20 mouse cellular contexts compared by ENCODE assay signal in the genomic region with DNA sequence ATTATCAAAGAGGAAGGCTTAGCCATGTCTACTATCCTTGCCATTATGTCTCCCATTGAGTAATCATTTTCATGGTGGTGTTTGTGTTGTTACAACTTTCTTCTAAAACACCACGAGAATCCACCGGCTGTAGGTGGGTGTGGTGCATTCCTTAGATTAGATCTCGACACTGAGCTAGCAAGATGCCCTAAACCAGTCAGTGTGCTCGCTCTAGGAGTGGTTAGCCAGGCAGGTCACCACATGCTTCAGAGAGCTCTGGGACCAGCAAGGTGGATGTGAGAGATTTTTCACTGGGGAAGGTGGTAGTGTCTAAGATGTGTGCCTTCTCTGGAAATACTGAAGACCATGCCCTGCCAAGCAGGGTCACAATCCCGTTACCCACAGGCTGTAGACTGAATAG. TPM values are rescaled to one million over a fixed set of nuclear protein-coding genes. Genes with fewer than 3 reads are reported as not detected.
DNase-seq lines count a peak whose midpoint lies in the region; ATAC-seq and TF ChIP-seq lines count a peak whose summit lies in the region.
"Had no signal": no experiment of that assay in that cellular context is flagged by ENCODE, and none has a peak within 500 bp of the region (broad histone marks: within the 10 kb centered on the region; RNA-seq: fewer than 3 reads in every experiment).

No protein-coding gene starts in this region.

- H3K27ac ChIP-seq in liver, embryonic 11.5 days (ENCODE audit: low read depth, low read length): no peak overlapping the region
- peak overlapping the region; percentile 39; the same call in 1 of the 2 replicates for H3K27ac ChIP-seq in limb, embryonic 15.5 days
- no peak overlapping the region for H3K27ac ChIP-seq in stomach, embryonic 15.5 days
- H3K27ac ChIP-seq: forebrain, embryonic 13.5 days; heart, embryonic 15.5 days; left cerebral cortex, adult 2 months; limb, embryonic 13.5 days; lung, embryonic 15.5 days had no signal

- whole genome bisulfite sequencing in liver, embryonic 11.5 days: 26% methylated on average over 5 of the region's 5 CpGs
- WGBS in limb, embryonic 15.5 days: 35% methylated on average over 5 of the region's 5 CpGs
- 31% methylated on average over 5 of the region's 5 CpGs for WGBS in stomach, embryonic 15.5 days

- no peak overlapping the region for H3K9ac ChIP-seq in liver, embryonic 11.5 days (ENCODE audit: low read depth, low read length)
- no peak overlapping the region for H3K9ac ChIP-seq in limb, embryonic 15.5 days
- no peak overlapping the region for H3K9ac ChIP-seq in stomach, embryonic 15.5 days
- H3K9ac ChIP-seq: forebrain, embryonic 13.5 days; heart, embryonic 15.5 days; limb, embryonic 13.5 days; lung, embryonic 15.5 days had no signal

- H3K9me3 ChIP-seq in liver, embryonic 11.5 days (ENCODE audit: control insufficient read depth, low read length): no peaks in the 10 kb centered on the region
- H3K9me3 ChIP-seq in G1E (replicated peaks): no peaks in the 10 kb centered on the region
- H3K9me3 ChIP-seq in limb, embryonic 15.5 days: no peaks in the 10 kb centered on the region
- H3K9me3 ChIP-seq in stomach, embryonic 15.5 days: no peaks in the 10 kb centered on the region
- H3K9me3 ChIP-seq: forebrain, embryonic 13.5 days; heart, embryonic 15.5 days; limb, embryonic 13.5 days; lung, embryonic 15.5 days had no signal

- peak overlapping the region; percentile 30 for H3K4me2 ChIP-seq in liver, embryonic 11.5 days
- no peak overlapping the region for H3K4me2 ChIP-seq in limb, embryonic 15.5 days
- peak overlapping the region; percentile 3; the same call in 1 of the 2 replicates for H3K4me2 ChIP-seq in stomach, embryonic 15.5 days
- H3K4me2 ChIP-seq: forebrain, embryonic 13.5 days; heart, embryonic 15.5 days had no signal

- no peak for ATAC-seq in liver, embryonic 11.5 days (replicated peaks; ENCODE audit: low FRiP score)
- no peak for ATAC-seq in G1E (ENCODE audit: extremely low read depth, insufficient number of reproducible peaks, low FRiP score, poor library complexity, severe bottlenecking)
- no peak for ATAC-seq in limb, embryonic 15.5 days (ENCODE audit: insufficient number of reproducible peaks, low FRiP score, low TSS enrichment, low read depth)
- ATAC-seq in stomach, embryonic 15.5 days (ENCODE audit: insufficient read depth, low FRiP score, low read depth): no peak
- ATAC-seq: forebrain, embryonic 13.5 days had no signal

- no peaks in the 10 kb centered on the region for H3K36me3 ChIP-seq in liver, embryonic 11.5 days (ENCODE audit: control insufficient read depth, insufficient read depth, low read length)
- H3K36me3 ChIP-seq in G1E (replicated peaks): no peaks in the 10 kb centered on the region
- H3K36me3 ChIP-seq in limb, embryonic 15.5 days: no peaks in the 10 kb centered on the region
- no peaks in the 10 kb centered on the region for H3K36me3 ChIP-seq in stomach, embryonic 15.5 days
- H3K36me3 ChIP-seq: heart, embryonic 15.5 days; limb, embryonic 13.5 days; lung, embryonic 15.5 days had no signal

- TF ChIP-seq CTCF in G1E (IDR thresholded peaks at IDR 0.05; ENCODE audit: low read depth, low read length): no peak

- DNase-seq in liver, embryonic 11.5 days (ENCODE audit: low spot score): no peak
- DNase-seq in liver: no peak
- peak; percentile 16 for DNase-seq in G1E (ENCODE audit: low spot score)
- DNase-seq in cerebellum, postnatal 14 days: no peak
- no peak for DNase-seq in kidney, postnatal 4 days
- DNase-seq: cerebellum, adult 18-20 months; gastrocnemius, postnatal 10 days; heart, adult 18-20 months; kidney, adult 8-10 months; kidney, postnatal 14 days; midbrain, embryonic 14.5 days; thymus, postnatal 14 days had no signal

- peaks cover 5% of the 10 kb centered on the region; the same call in 1 of the 2 replicates for H3K4me1 ChIP-seq in liver, embryonic 11.5 days (replicated peaks; ENCODE audit: control insufficient read depth, insufficient read depth, low read length)
- H3K4me1 ChIP-seq in G1E (ENCODE audit: insufficient read depth, low read depth, low read length): peaks cover 48% of the 10 kb centered on the region
- peaks cover 6% of the 10 kb centered on the region for H3K4me1 ChIP-seq in limb, embryonic 15.5 days
- no peaks in the 10 kb centered on the region; the same call in 1 of the 2 replicates for H3K4me1 ChIP-seq in stomach, embryonic 15.5 days
- H3K4me1 ChIP-seq: limb, embryonic 13.5 days had no signal

- no peaks in the 10 kb centered on the region for H3K27me3 ChIP-seq in liver, embryonic 11.5 days (replicated peaks; ENCODE audit: control insufficient read depth, insufficient read depth, low read length)
- H3K27me3 ChIP-seq in G1E (ENCODE audit: insufficient read depth, low read length): peaks cover 5% of the 10 kb centered on the region; the same call in 1 of the 2 replicates
- H3K27me3 ChIP-seq in limb, embryonic 15.5 days: no peaks in the 10 kb centered on the region
- H3K27me3 ChIP-seq in stomach, embryonic 15.5 days (replicated peaks): no peaks in the 10 kb centered on the region
- H3K27me3 ChIP-seq: forebrain, embryonic 13.5 days; heart, embryonic 15.5 days; limb, embryonic 13.5 days; lung, embryonic 15.5 days had no signal

- H3K4me3 ChIP-seq in liver, embryonic 11.5 days (ENCODE audit: low read depth, low read length): no peak overlapping the region
- no peak overlapping the region for H3K4me3 ChIP-seq in G1E (ENCODE audit: low read depth, low read length)
- H3K4me3 ChIP-seq in limb, embryonic 15.5 days: no peak overlapping the region
- no peak overlapping the region for H3K4me3 ChIP-seq in stomach, embryonic 15.5 days (replicated peaks)
- H3K4me3 ChIP-seq: erythroblast, embryonic 14.5 days; forebrain, embryonic 13.5 days; heart, embryonic 15.5 days; left cerebral cortex, adult 2 months; limb, embryonic 13.5 days; lung, embryonic 15.5 days had no signal

RNA-seq across cellular contexts. Expression of a gene that starts 16.6 kb away (rescaled TPM):
- 14.3 and 14.7 TPM in 2 replicates for polyA plus RNA-seq in liver, embryonic 11.5 days (2014; fragmentation: Nextera tagmentation; extraction: Ambion mirVana)
- 9.3 and 12.4 TPM in 2 replicates for total RNA-seq in G1E (2014; fragmentation: Nextera tagmentation)
- 21.5 and 25.1 TPM in 2 replicates for total RNA-seq in G1E (2017)
- 3.7 and 4.6 TPM in 2 replicates for polyA plus RNA-seq in G1E (2012)
- polyA plus RNA-seq in limb, embryonic 15.5 days (2015; fragmentation: Nextera tagmentation; extraction: Ambion mirVana): 23.1 and 25.5 TPM in 2 replicates
- 26.6 and 27.8 TPM in 2 replicates for polyA plus RNA-seq in stomach, embryonic 15.5 days (2015; fragmentation: Nextera tagmentation; extraction: Ambion mirVana)

RNA-seq across cellular contexts. Expression of a gene that starts 16.6 kb away (rescaled TPM):
- polyA plus RNA-seq in liver, embryonic 11.5 days (2014; fragmentation: Nextera tagmentation; extraction: Ambion mirVana): 57.1 and 63.0 TPM in 2 replicates
- total RNA-seq in G1E (2014; fragmentation: Nextera tagmentation) (29.9 and 38.5 TPM in 2 replicates), G1E (2017) (35.6 and 38.9 TPM in 2 replicates)
- polyA plus RNA-seq in G1E (2012): 16.7 and 19.2 TPM in 2 replicates
- polyA plus RNA-seq in limb, embryonic 15.5 days (2015; fragmentation: Nextera tagmentation; extraction: Ambion mirVana): 83.1 and 89.3 TPM in 2 replicates
- polyA plus RNA-seq in stomach, embryonic 15.5 days (2015; fragmentation: Nextera tagmentation; extraction: Ambion mirVana): 89.0 and 91.8 TPM in 2 replicates

RNA-seq across cellular contexts. Expression of a gene that starts 37.0 kb away (rescaled TPM):
- 30.0 and 32.9 TPM in 2 replicates for polyA plus RNA-seq in liver, embryonic 11.5 days (2014; fragmentation: Nextera tagmentation; extraction: Ambion mirVana)
- 59.0 and 63.4 TPM in 2 replicates for total RNA-seq in G1E (2014; fragmentation: Nextera tagmentation)
- total RNA-seq in G1E (2017): 38.5 and 45.6 TPM in 2 replicates
- polyA plus RNA-seq in G1E (2012): 37.6 and 44.5 TPM in 2 replicates
- polyA plus RNA-seq in limb, embryonic 15.5 days (2015; fragmentation: Nextera tagmentation; extraction: Ambion mirVana): 32.5 and 33.9 TPM in 2 replicates
- polyA plus RNA-seq in stomach, embryonic 15.5 days (2015; fragmentation: Nextera tagmentation; extraction: Ambion mirVana): 33.6 and 36.6 TPM in 2 replicates

RNA-seq across cellular contexts. Expression of a gene that starts 49.2 kb away (rescaled TPM):
- polyA plus RNA-seq in liver, embryonic 11.5 days (2014; fragmentation: Nextera tagmentation; extraction: Ambion mirVana): 34.4 and 35.4 TPM in 2 replicates
- total RNA-seq in G1E (2014; fragmentation: Nextera tagmentation): 88.7 and 94.5 TPM in 2 replicates
- total RNA-seq in G1E (2017): 101 and 123 TPM in 2 replicates
- polyA plus RNA-seq in G1E (2012): 104 and 127 TPM in 2 replicates
- polyA plus RNA-seq in limb, embryonic 15.5 days (2015; fragmentation: Nextera tagmentation; extraction: Ambion mirVana): 21.3 and 23.0 TPM in 2 replicates
- 16.3 and 19.5 TPM in 2 replicates for polyA plus RNA-seq in stomach, embryonic 15.5 days (2015; fragmentation: Nextera tagmentation; extraction: Ambion mirVana)
